In genomic region chr16:35583551-35584080, GRCm38 (mm10) we compare ENCODE assay signal across 29 mouse cellular contexts. TPM values are rescaled to one million over a fixed set of nuclear protein-coding genes. Genes with fewer than 3 reads are reported as not detected.
DNase-seq lines count a peak whose midpoint lies in the region; ATAC-seq lines count a peak whose summit lies in the region.
"Had no signal": no experiment of that assay in that cellular context is flagged by ENCODE, and none has a peak within 500 bp of the region (broad histone marks: within the 10 kb centered on the region; RNA-seq: fewer than 3 reads in every experiment).

No protein-coding gene starts in this region.

- no peak for ATAC-seq in hindbrain, embryonic 16.5 days
- peak; percentile 81 for ATAC-seq in kidney, embryonic 16.5 days (ENCODE audit: low FRiP score, low TSS enrichment)
- ATAC-seq: activated CD4-positive, CD25-positive, alpha-beta regulatory T cell, adult 4 months; midbrain, embryonic 16.5 days had no signal

- H3K36me3 ChIP-seq in hindbrain, embryonic 10.5 days: peaks cover 10% of the 10 kb centered on the region
- H3K36me3 ChIP-seq in hindbrain, embryonic 16.5 days (ENCODE audit: control insufficient read depth, insufficient read depth, low read length): no peaks in the 10 kb centered on the region
- no peaks in the 10 kb centered on the region for H3K36me3 ChIP-seq in kidney, embryonic 16.5 days (ENCODE audit: insufficient read depth, low read length)
- H3K36me3 ChIP-seq: embryonic facial prominence, embryonic 12.5 days; heart, embryonic 12.5 days; hindbrain, embryonic 15.5 days; liver, embryonic 15.5 days had no signal

- peak overlapping the region; percentile 17; the same call in 1 of the 2 replicates for H3K27ac ChIP-seq in hindbrain, embryonic 10.5 days
- H3K27ac ChIP-seq in hindbrain, embryonic 16.5 days (ENCODE audit: low read depth, low read length): no peak overlapping the region
- H3K27ac ChIP-seq in kidney, embryonic 16.5 days (ENCODE audit: low read length): no peak overlapping the region
- H3K27ac ChIP-seq: embryonic facial prominence, embryonic 12.5 days; heart, adult 2 months; hindbrain, embryonic 15.5 days; liver, embryonic 15.5 days had no signal

- no peaks in the 10 kb centered on the region for H3K9me3 ChIP-seq in hindbrain, embryonic 10.5 days
- no peaks in the 10 kb centered on the region for H3K9me3 ChIP-seq in hindbrain, embryonic 16.5 days (ENCODE audit: control insufficient read depth, low read length)
- H3K9me3 ChIP-seq in kidney, embryonic 16.5 days (ENCODE audit: low read length): no peaks in the 10 kb centered on the region
- H3K9me3 ChIP-seq: embryonic facial prominence, embryonic 12.5 days; heart, embryonic 12.5 days; hindbrain, embryonic 15.5 days; liver, embryonic 15.5 days had no signal

- DNase-seq in hindbrain, embryonic 10.5 days (ENCODE audit: low spot score): no peak
- DNase-seq in kidney, adult 8-10 months: no peak
- DNase-seq in brain, adult 2 months (ENCODE audit: low read depth, low spot score): peak; percentile 58
- peak; percentile 19 for DNase-seq in large intestine, adult 2 months (ENCODE audit: low read depth, low spot score)
- DNase-seq in ovary, adult 18-20 months (ENCODE audit: low spot score): no peak
- DNase-seq: adrenal gland, postnatal 10 days; B cell, adult 2 months; cerebellum, adult 11 months; cerebellum, adult 9-11 months; embryo, embryonic 11 days; heart, adult 2 months; heart, postnatal 4 days; kidney, adult 18-20 months; kidney, postnatal 4 days; layer of hippocampus, adult 9-11 months; lung, embryonic 14.5 days; lung, postnatal 14 days; right cerebral cortex, adult 18-20 months; spleen, adult 18-20 months; thymus, adult 18-20 months; thymus, postnatal 25 days had no signal

- H3K4me1 ChIP-seq in hindbrain, embryonic 10.5 days (replicated peaks): peaks cover 87% of the 10 kb centered on the region
- H3K4me1 ChIP-seq in hindbrain, embryonic 16.5 days (ENCODE audit: control insufficient read depth, insufficient read depth, low read depth, low read length): peaks cover 22% of the 10 kb centered on the region
- H3K4me1 ChIP-seq in kidney, embryonic 16.5 days (ENCODE audit: insufficient read depth, low read length): peaks cover 20% of the 10 kb centered on the region
- H3K4me1 ChIP-seq: liver, embryonic 15.5 days had no signal

- H3K27me3 ChIP-seq in hindbrain, embryonic 10.5 days (ENCODE audit: insufficient read depth, poor library complexity, severe bottlenecking): no peaks in the 10 kb centered on the region
- no peaks in the 10 kb centered on the region; the same call in 1 of the 2 replicates for H3K27me3 ChIP-seq in hindbrain, embryonic 16.5 days (replicated peaks; ENCODE audit: control insufficient read depth, insufficient read depth, low read length)
- no peaks in the 10 kb centered on the region for H3K27me3 ChIP-seq in kidney, embryonic 16.5 days (ENCODE audit: insufficient read depth, low read length)
- H3K27me3 ChIP-seq: embryonic facial prominence, embryonic 12.5 days; hindbrain, embryonic 15.5 days had no signal

- no peak overlapping the region for H3K9ac ChIP-seq in hindbrain, embryonic 16.5 days (ENCODE audit: low read depth, low read length)
- H3K9ac ChIP-seq in kidney, embryonic 16.5 days (replicated peaks; ENCODE audit: low read length): no peak overlapping the region
- H3K9ac ChIP-seq: embryonic facial prominence, embryonic 12.5 days; heart, embryonic 12.5 days; hindbrain, embryonic 15.5 days; liver, embryonic 15.5 days; lung, embryonic 14.5 days had no signal

- no peak overlapping the region for H3K4me3 ChIP-seq in hindbrain, embryonic 10.5 days
- H3K4me3 ChIP-seq in hindbrain, embryonic 16.5 days (ENCODE audit: low read length): no peak overlapping the region
- no peak overlapping the region for H3K4me3 ChIP-seq in kidney, embryonic 16.5 days (ENCODE audit: low read length)
- H3K4me3 ChIP-seq: embryonic facial prominence, embryonic 12.5 days; heart, adult 2 months; heart, embryonic 12.5 days; hindbrain, embryonic 15.5 days; liver, embryonic 15.5 days had no signal

- 66% methylated on average over 4 of the region's 4 CpGs for WGBS in hindbrain, embryonic 10.5 days
- 66% methylated on average over 4 of the region's 4 CpGs for WGBS in hindbrain, embryonic 16.5 days
- 34% methylated on average over 4 of the region's 4 CpGs for WGBS in kidney, embryonic 16.5 days
- 41% methylated on average over 4 of the region's 4 CpGs for WGBS in large intestine, adult 2 months

- H3K4me2 ChIP-seq in hindbrain, embryonic 16.5 days (ENCODE audit: low read length): no peak overlapping the region
- no peak overlapping the region for H3K4me2 ChIP-seq in kidney, embryonic 16.5 days (replicated peaks; ENCODE audit: low read depth, low read length)
- H3K4me2 ChIP-seq: embryonic facial prominence, embryonic 12.5 days; heart, embryonic 12.5 days; hindbrain, embryonic 15.5 days; liver, embryonic 15.5 days; lung, embryonic 14.5 days had no signal

RNA-seq across cellular contexts. Expression of gene Sema5b, which starts 42.7 kb away (rescaled TPM):
- polyA plus RNA-seq in hindbrain, embryonic 10.5 days (2016; fragmentation: Nextera tagmentation; extraction: Ambion mirVana): 45.7 and 57.8 TPM in 2 replicates
- 15.1 and 18.3 TPM in 2 replicates for polyA plus RNA-seq in hindbrain, embryonic 16.5 days (2015; fragmentation: Nextera tagmentation; extraction: Ambion mirVana)
- polyA plus RNA-seq in kidney, embryonic 16.5 days (2015; fragmentation: Nextera tagmentation; extraction: Ambion mirVana): 6.4 and 7.3 TPM in 2 replicates
- 0.19 and 0.85 TPM in 2 replicates for polyA plus RNA-seq in large intestine, adult 2 months (2012; rRNA removed)
- polyA plus RNA-seq: activated CD4-positive, CD25-positive, alpha-beta regulatory T cell, adult 4 months had no signal

Comparison
In these comparisons a context has a peak if more than half of its experiments do, and no peak if none do; other contexts are left out.
1. DNase-seq: peak in brain, adult 2 months (single experiment) and large intestine, adult 2 months (single experiment); none in hindbrain, embryonic 10.5 days (single experiment), kidney, adult 8-10 months (0 of 2) and ovary, adult 18-20 months (single experiment).